Mouse (Mus musculus): ENCODE results near the gene Ralgapa2.

The Ralgapa2 gene

GRCm38 (mm10) chr2:146428751-146429150 is 83.4 kb downstream of the Ralgapa2 start:
- no peak for DNase-seq (ENCODE audit: low spot score in 2 of 2)

- no peak for DNase-seq (ENCODE audit: low spot score in 2 of 2)
Measured at GRCm38 (mm10) chr2:146427380-146427779, 84.8 kb downstream of the Ralgapa2 start.

DNA sequence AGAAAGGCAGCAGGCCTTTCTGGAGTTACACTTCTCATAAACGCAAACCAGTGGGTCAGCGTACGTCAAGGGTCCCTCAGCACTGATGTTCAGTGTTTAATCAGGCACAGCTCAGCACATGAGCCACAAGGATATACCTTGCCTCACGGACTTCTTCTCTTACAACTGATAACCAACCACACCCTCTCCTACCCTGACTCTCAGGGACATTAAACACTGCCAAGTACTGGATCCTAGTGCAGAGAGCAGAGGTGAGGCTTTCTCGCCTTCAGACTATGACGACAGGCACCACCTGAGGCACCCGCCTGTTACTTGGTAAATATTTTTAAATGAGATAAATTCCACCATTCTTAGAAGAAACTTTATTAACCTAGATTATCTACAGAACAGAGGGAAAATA is 85.8 kb downstream of the Ralgapa2 start:
- DNase-seq (ENCODE audit: low spot score in 2 of 2), result no peak

DNA sequence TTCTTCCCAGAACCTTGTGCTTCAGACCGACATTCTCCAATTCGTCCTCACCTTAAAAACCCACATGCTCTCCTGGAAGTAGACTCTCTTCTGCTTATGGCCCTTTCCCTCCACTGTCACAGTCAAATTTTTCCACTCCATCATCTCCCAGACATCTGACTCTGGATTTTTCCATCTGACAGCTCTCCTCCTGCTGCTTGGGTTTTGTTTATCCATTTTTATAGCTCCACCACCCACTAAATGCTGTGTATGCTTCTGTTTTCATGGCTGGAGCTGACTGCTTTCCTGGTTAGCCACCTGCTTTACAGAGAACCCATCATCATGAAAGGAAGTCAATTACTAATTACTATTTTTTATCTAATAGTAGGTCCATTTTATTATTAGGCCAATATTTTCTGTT is 86.9 kb downstream of the Ralgapa2 start:
- no peak for DNase-seq (ENCODE audit: low spot score in 2 of 2)

DNA sequence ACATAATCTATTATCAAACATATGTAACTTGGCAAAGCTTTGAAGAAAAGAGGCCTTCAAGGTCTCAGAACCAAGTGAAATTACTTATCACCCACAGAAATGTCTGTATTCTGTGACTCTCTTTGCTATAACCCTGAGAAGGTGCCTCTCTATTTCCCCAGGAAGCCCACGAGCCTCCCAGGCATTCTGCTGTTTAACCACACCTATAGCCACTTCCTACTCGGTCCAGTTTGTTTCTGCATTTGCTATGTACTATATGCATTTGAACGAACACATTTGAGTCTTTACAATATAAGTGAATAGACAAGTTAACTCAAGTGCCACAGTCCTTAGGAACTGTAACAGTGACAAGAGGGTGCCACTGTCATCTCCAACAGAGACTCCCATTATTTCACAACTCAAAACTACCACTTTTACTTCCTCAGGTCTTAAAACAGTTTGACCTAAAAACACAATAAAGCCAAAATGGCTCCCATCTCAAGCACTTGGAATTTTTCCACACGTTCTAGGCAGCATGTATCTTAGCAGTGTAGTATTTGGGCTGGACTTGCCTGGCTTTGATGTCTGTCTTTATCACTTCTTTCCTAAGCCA is 88.3 kb downstream of the Ralgapa2 start:
- DNase-seq (ENCODE audit: low spot score in 2 of 2), result no peak

GRCm38 (mm10) chr2:146423032-146423691 is 89.0 kb downstream of the Ralgapa2 start:
- DNase-seq (ENCODE audit: low spot score in 2 of 2), result no peak

DNA sequence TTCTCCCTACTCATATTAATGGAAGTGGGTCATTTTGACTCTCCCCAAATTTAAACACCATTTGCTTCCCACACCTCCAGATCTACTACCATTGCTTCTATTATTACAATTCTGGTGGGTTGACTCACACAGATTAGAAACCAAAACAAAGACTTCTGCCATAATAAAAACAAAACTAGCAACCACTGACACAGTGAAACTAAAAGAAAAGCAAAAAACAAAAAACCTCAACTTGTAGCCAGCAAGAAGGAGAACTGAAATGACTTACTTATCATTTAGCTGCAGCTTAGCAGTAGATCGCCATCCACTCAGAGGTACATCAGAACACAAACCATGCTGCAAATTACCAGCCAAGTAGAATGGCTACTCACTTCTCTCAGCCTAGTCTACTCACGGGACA is 95.9 kb downstream of the Ralgapa2 start:
- no peak for DNase-seq (ENCODE audit: low spot score in 2 of 2)

GRCm38 (mm10) chr2:146414484-146415291 is 97.5 kb downstream of the Ralgapa2 start:
- peak; percentile 53 to 78 for DNase-seq (ENCODE audit: low spot score in 2 of 2)

- no peak for DNase-seq (ENCODE audit: low spot score in 2 of 2)
Measured at GRCm38 (mm10) chr2:146412733-146413132, 99.4 kb downstream of the Ralgapa2 start.

GRCm38 (mm10) chr2:146411904-146412303 is 100.2 kb downstream of the Ralgapa2 start:
- no peak for DNase-seq (ENCODE audit: low spot score in 2 of 2)

GRCm38 (mm10) chr2:146407078-146407477 is 105.1 kb downstream of the Ralgapa2 start:
- no peak for DNase-seq (ENCODE audit: low spot score in 2 of 2)

GRCm38 (mm10) chr2:146401588-146401987 is 110.6 kb downstream of the Ralgapa2 start:
- DNase-seq (ENCODE audit: low spot score in 2 of 2), result no peak

- no peak for DNase-seq (ENCODE audit: low spot score in 2 of 2)
Measured at GRCm38 (mm10) chr2:146400738-146401137, 111.4 kb downstream of the Ralgapa2 start.

DNA sequence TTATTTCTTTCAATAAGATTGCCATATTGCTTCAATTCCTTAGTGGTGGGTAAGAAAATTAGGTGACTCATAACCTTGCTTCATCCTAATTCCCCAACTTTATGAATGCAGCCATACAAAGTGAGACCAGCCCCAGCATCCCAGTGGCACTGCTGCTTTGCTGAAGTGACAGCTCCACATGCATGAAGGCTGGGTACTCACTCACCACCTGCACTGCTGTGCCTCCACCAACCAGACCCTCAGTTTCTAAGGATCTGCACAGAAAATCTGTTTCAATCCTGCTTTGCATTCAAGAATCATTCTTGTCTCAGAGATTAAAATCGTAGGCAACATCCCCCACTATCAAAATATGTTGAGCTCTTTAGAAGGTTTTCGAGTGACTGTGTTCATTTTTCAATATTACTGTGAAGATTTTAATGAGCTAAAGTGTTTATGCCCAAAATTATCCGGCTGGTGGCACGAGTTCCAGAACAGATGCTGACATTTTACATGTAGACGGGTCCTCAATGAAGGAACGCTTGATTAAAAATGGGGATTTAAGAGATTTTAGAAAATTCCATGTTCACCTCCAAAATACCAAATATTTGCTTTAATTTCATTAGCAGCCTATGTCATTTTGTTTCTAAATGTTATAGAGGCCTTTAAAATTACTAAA is 113.8 kb downstream of the Ralgapa2 start:
- no peak for DNase-seq (ENCODE audit: low spot score in 2 of 2)

DNA sequence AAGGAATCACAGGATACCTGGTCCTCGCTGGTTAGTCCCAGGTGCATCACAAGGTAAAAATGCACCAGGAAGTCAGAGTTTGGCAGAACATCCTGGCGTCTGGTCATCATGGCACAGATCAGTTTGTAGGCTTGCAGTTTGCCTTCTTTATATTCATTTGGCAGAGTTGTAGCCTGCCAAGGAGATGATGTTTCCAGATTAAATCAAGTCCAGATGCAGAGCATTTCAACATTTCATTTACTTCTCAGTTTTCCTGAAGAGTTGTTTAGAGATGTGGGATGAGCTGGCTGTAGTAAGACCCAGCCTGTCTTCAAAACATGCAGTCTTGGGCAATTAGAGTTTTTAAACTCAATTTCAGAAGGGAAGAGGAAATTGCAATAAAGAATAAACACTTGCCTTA is 124.9 kb downstream of the Ralgapa2 start:
- DNase-seq (ENCODE audit: low spot score in 2 of 2), result no peak

GRCm38 (mm10) chr2:146384582-146384981 is 127.6 kb downstream of the Ralgapa2 start:
- no peak for DNase-seq (ENCODE audit: low spot score in 2 of 2)

- no peak for DNase-seq (ENCODE audit: low spot score in 2 of 2)
Measured at GRCm38 (mm10) chr2:146376293-146376692, 135.9 kb downstream of the Ralgapa2 start.

GRCm38 (mm10) chr2:146366098-146366497 is 146.0 kb downstream of the Ralgapa2 start:
- DNase-seq (ENCODE audit: low spot score in 2 of 2), result no peak

DNA sequence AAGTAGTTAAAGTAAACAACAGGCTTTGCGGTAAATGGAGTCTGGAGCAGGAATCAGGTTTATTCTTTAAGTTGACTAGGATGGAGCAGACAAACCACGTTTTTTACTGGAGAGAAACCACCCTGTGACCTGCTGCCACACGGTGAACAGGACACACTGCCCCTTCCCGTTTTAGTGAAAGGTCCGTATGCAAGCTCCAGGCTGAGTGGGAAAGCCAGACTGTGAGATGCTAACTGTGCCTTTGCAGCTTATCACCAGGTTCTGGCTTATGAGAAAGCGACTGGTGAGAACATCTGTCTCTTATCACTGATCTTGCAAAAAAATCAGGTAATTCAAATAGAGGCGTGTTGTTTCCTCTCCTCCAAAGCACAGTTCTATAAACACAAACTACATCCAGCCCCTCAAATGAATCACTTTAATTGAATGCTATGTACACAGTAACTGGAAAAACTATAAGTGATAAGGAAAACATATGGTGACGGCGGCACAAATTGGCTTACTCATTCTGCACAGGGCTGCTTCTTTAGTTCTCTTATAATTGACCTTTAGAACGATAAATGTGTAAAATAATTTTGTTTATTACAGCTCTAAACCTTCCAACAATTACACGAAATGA is 146.7 kb downstream of the Ralgapa2 start:
- DNase-seq (ENCODE audit: low spot score in 2 of 2), result no peak

GRCm38 (mm10) chr2:146363483-146363882 is 148.7 kb downstream of the Ralgapa2 start:
- DNase-seq (ENCODE audit: low spot score in 2 of 2), result no peak

DNA sequence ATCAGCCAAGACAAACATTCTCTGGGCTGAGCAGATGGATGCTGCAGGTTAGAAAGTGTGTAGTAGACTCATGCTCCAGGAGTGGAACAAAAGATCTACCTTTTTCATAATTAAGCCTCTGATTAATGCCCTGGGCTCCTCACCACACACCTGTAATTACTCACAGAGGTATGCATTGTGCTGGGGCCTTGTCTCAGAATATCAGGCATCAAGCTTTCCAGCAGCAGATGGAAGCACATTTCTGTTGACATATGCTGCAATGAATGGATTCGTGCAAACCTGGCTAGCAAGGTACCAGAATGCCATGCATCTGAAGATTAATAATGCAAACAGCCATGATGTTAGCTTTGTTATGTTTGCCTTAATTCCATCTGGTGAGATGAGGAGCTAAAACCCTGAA is 149.2 kb downstream of the Ralgapa2 start:
- no peak for DNase-seq (ENCODE audit: low spot score in 2 of 2)

GRCm38 (mm10) chr2:146361969-146362368 is 150.2 kb downstream of the Ralgapa2 start:
- DNase-seq (ENCODE audit: low spot score in 2 of 2), result no peak
